Mouse (Mus musculus): ENCODE measurements around the gene Ryr2. TPM values are rescaled to one million over a fixed set of nuclear protein-coding genes. Genes with fewer than 3 reads are reported as not detected.

Gene Ryr2
- polyA plus RNA-seq, 2 experiments, result 0.16 to 0.19 TPM

- no peaks in the 10 kb centered on the region for H3K9me3 ChIP-seq (ENCODE audit: control insufficient read depth, low read length)
- no peak overlapping the region for H3K4me2 ChIP-seq (ENCODE audit: low read depth)
- no peaks in the 10 kb centered on the region for H3K27me3 ChIP-seq (ENCODE audit: control insufficient read depth, insufficient read depth, low read length)
- no peaks in the 10 kb centered on the region for H3K36me3 ChIP-seq (replicated peaks; ENCODE audit: control insufficient read depth, insufficient read depth, low read depth)
- no peak for DNase-seq (ENCODE audit: low read depth in 3 of 3, low spot score in 3 of 3)
- no peak overlapping the region for H3K27ac ChIP-seq
- 67% methylated on average over 4 of the region's 4 CpGs for WGBS (ENCODE audit: insufficient replicate concordance)
- no peak overlapping the region for H3K9ac ChIP-seq (replicated peaks)
- no peak for TF ChIP-seq CTCF (IDR thresholded peaks at IDR 0.05; ENCODE audit: low read depth)
- TF ChIP-seq EP300 (IDR thresholded peaks at IDR 0.05; ENCODE audit: low read depth), result no peak
- H3K4me3 ChIP-seq (ENCODE audit: insufficient read depth in 1 of 2, low read depth in 2 of 2, low read length in 2 of 2), result no peak overlapping the region
- H3K4me1 ChIP-seq (replicated peaks; ENCODE audit: control insufficient read depth in 2 of 2, insufficient read depth in 2 of 2, low read length in 1 of 2), result no peaks in the 10 kb centered on the region
- no peak for ATAC-seq (ENCODE audit: insufficient read depth)
These were observed 26.2 kb downstream of the Ryr2 start for GRCm38 (mm10) chr13:12080590-12080989.

GRCm38 (mm10) chr13:12079536-12079935, 27.2 kb downstream of the Ryr2 start:
- no peaks in the 10 kb centered on the region for H3K9me3 ChIP-seq (ENCODE audit: control insufficient read depth, low read length)
- no peaks in the 10 kb centered on the region for H3K27me3 ChIP-seq (ENCODE audit: control insufficient read depth, insufficient read depth, low read length)
- no peak overlapping the region for H3K4me2 ChIP-seq (ENCODE audit: low read depth)
- H3K27ac ChIP-seq, result no peak overlapping the region
- H3K4me3 ChIP-seq (ENCODE audit: insufficient read depth in 1 of 2, low read depth in 2 of 2, low read length in 2 of 2), result no peak overlapping the region
- 51% methylated on average over 4 of the region's 4 CpGs for WGBS (ENCODE audit: insufficient replicate concordance)
- no peak overlapping the region for H3K9ac ChIP-seq (replicated peaks)
- ATAC-seq (ENCODE audit: insufficient read depth) (no peak), DNase-seq (ENCODE audit: low read depth in 3 of 3, low spot score in 3 of 3) (no peak)
- TF ChIP-seq EP300 (IDR thresholded peaks at IDR 0.05; ENCODE audit: low read depth) (no peak), CTCF (IDR thresholded peaks at IDR 0.05; ENCODE audit: low read depth) (no peak)
- H3K4me1 ChIP-seq (replicated peaks; ENCODE audit: control insufficient read depth in 2 of 2, insufficient read depth in 2 of 2, low read length in 1 of 2), result no peaks in the 10 kb centered on the region
- no peaks in the 10 kb centered on the region for H3K36me3 ChIP-seq (replicated peaks; ENCODE audit: control insufficient read depth, insufficient read depth, low read depth)

DNA sequence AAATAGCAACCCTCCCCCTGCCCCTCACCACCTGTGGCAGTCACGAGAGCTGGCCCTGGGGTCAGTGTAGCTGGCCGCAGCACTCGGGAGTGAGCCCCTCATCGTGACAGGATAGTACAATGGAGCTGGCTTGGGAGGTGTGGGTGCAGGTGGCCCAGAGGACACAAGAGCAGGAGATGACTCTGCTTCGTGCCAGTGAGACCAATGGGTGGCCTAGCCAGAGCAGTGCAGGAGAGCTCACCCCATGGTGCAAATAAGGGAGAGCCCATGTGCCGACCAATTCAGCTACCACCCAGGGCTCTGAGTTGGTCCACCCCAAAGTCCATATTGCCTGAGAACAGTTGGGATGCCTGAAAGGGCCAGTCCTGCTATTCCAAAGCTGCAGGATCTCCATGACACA, 31.8 kb downstream of the Ryr2 start:
- H3K9ac ChIP-seq (replicated peaks), result no peak overlapping the region
- WGBS (ENCODE audit: insufficient replicate concordance), result 66% methylated on average over 6 of the region's 6 CpGs

DNA sequence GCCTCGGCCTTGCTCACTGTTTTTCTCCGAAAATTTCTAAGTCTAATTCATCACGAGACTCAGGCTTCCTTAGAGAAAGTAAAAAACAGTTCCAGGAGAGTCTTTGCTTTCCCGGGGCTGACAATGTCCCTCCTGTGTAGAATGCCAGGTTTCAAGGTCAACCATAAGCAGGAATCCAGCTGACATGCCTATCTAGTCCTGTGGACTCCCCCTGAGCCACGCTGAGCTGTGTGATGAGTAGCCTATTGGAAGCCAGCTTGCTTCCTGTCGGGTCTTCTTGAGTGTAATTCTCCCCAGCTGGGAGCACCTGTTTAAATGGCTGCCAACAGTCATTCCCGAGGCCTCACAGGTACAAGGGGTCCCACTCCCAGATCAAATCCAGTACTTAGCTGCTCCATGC, 34.2 kb downstream of the Ryr2 start:
- no peak overlapping the region for H3K9ac ChIP-seq (replicated peaks)
- H3K4me1 ChIP-seq (replicated peaks; ENCODE audit: control insufficient read depth in 2 of 2, insufficient read depth in 2 of 2, low read length in 1 of 2), result no peaks in the 10 kb centered on the region
- no peak for ATAC-seq (ENCODE audit: insufficient read depth)
- H3K9me3 ChIP-seq (ENCODE audit: control insufficient read depth, low read length), result no peaks in the 10 kb centered on the region
- H3K4me2 ChIP-seq (ENCODE audit: low read depth), result no peak overlapping the region
- H3K36me3 ChIP-seq (replicated peaks; ENCODE audit: control insufficient read depth, insufficient read depth, low read depth), result no peaks in the 10 kb centered on the region
- no peak overlapping the region for H3K27ac ChIP-seq
- WGBS (ENCODE audit: insufficient replicate concordance), result 51% methylated on average over 7 of the region's 7 CpGs
- no peak for DNase-seq (ENCODE audit: low read depth in 3 of 3, low spot score in 3 of 3)
- TF ChIP-seq CTCF (IDR thresholded peaks at IDR 0.05; ENCODE audit: low read depth) (no peak), EP300 (IDR thresholded peaks at IDR 0.05; ENCODE audit: low read depth) (no peak)
- H3K4me3 ChIP-seq (ENCODE audit: insufficient read depth in 1 of 2, low read depth in 2 of 2, low read length in 2 of 2), result no peak overlapping the region
- H3K27me3 ChIP-seq (ENCODE audit: control insufficient read depth, insufficient read depth, low read length), result no peaks in the 10 kb centered on the region

More for the DNA sequence above, 31.8 kb downstream of the Ryr2 start:
- no peak for ATAC-seq (ENCODE audit: insufficient read depth)
- DNase-seq (ENCODE audit: low read depth in 3 of 3, low spot score in 3 of 3), result no peak
- Histone ChIP-seq H3K36me3 (replicated peaks; ENCODE audit: control insufficient read depth, insufficient read depth, low read depth) (no peaks in the 10 kb centered on the region), H3K4me2 (ENCODE audit: low read depth) (no peak overlapping the region), H3K4me1 (replicated peaks; ENCODE audit: control insufficient read depth in 2 of 2, insufficient read depth in 2 of 2, low read length in 1 of 2) (no peaks in the 10 kb centered on the region), H3K9me3 (ENCODE audit: control insufficient read depth, low read length) (no peaks in the 10 kb centered on the region), H3K27me3 (ENCODE audit: control insufficient read depth, insufficient read depth, low read length) (no peaks in the 10 kb centered on the region), H3K4me3 (ENCODE audit: insufficient read depth in 1 of 2, low read depth in 2 of 2, low read length in 2 of 2) (no peak overlapping the region), H3K27ac (no peak overlapping the region)
- TF ChIP-seq EP300 (IDR thresholded peaks at IDR 0.05; ENCODE audit: low read depth) (no peak), CTCF (IDR thresholded peaks at IDR 0.05; ENCODE audit: low read depth) (no peak)

DNA sequence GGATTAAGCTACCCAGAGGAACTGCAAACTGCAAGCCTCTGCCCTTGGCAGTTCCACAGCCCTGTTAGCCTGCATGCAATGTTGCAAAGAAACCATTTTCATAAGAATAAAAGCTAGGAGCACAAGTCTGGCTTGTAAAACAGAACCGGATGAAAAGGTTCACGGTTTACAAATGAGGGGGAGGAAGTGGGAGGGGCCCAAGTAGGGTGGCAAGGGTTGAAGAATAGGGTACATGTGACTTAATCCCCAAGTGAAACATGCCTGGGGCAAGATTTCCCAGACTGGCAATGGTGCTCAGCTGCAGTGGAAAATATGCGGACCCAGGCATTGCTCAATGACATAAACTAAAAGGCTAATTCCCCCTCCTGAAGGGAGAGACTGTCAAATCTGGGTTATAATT, 34.6 kb downstream of the Ryr2 start:
- H3K4me1 ChIP-seq (replicated peaks; ENCODE audit: control insufficient read depth in 2 of 2, insufficient read depth in 2 of 2, low read length in 1 of 2), result no peaks in the 10 kb centered on the region
- H3K4me3 ChIP-seq (ENCODE audit: insufficient read depth in 1 of 2, low read depth in 2 of 2, low read length in 2 of 2), result no peak overlapping the region
- ATAC-seq (ENCODE audit: insufficient read depth) (no peak), DNase-seq (ENCODE audit: low read depth in 3 of 3, low spot score in 3 of 3) (no peak)
- no peak for TF ChIP-seq EP300 (IDR thresholded peaks at IDR 0.05; ENCODE audit: low read depth)
- TF ChIP-seq CTCF (IDR thresholded peaks at IDR 0.05; ENCODE audit: low read depth), result no peak
- H3K9ac ChIP-seq (replicated peaks), result no peak overlapping the region
- no peak overlapping the region for H3K4me2 ChIP-seq (ENCODE audit: low read depth)
- H3K36me3 ChIP-seq (replicated peaks; ENCODE audit: control insufficient read depth, insufficient read depth, low read depth), result no peaks in the 10 kb centered on the region
- H3K9me3 ChIP-seq (ENCODE audit: control insufficient read depth, low read length), result no peaks in the 10 kb centered on the region
- H3K27ac ChIP-seq, result no peak overlapping the region
- no peaks in the 10 kb centered on the region for H3K27me3 ChIP-seq (ENCODE audit: control insufficient read depth, insufficient read depth, low read length)
- 43% methylated on average over 3 of the region's 3 CpGs for WGBS (ENCODE audit: insufficient replicate concordance)

All from liver, embryonic 14.5 days (tissue).